Mouse (Mus musculus) midbrain, postnatal 0 days (tissue): Measurements from ENCODE around the gene Dock8. TPM values are rescaled to one million over a fixed set of nuclear protein-coding genes. Genes with fewer than 3 reads are reported as not detected.

ENCODE experiments used
- ATAC-seq: fragments of 200-750 bp; cut with Nextera tagmentation; 2 replicates; pipeline ENCODE4 v1.8.0; 2017; ENCODE audit warnings: moderate number of reproducible peaks, mild to moderate bottlenecking, moderate TSS enrichment, moderate library complexity; ENCODE audit not compliant: low FRiP score
- DNase-seq: peaks from one replicate; pipeline ENCODE4 v3.0.0-alpha.2; 2015; ENCODE audit warnings: low spot score
- H3K27ac ChIP-seq: fragments of 300-500 bp; sonication (generic); 2 replicates; pipeline ENCODE4 v1.5.1; 2014; ENCODE audit warnings: low read depth, mild to moderate bottlenecking, low read length, mixed read lengths
- H3K27me3 ChIP-seq: fragments of 300-500 bp; sonication (generic); 2 replicates; pipeline ENCODE4 v1.6.1; 2014; ENCODE audit warnings: low read length, control low read depth, mixed read lengths; ENCODE audit not compliant: insufficient read depth
- H3K36me3 ChIP-seq: fragments of 300-500 bp; sonication (generic); 2 replicates; pipeline ENCODE4 v1.6.1; 2014; ENCODE audit warnings: low read length, control low read depth, mixed read lengths; ENCODE audit not compliant: insufficient read depth
- H3K4me1 ChIP-seq: fragments of 300-500 bp; sonication (generic); 2 replicates; pipeline ENCODE4 v1.6.1; 2014; ENCODE audit warnings: mild to moderate bottlenecking, control low read depth, antibody characterized with exemption, low read length, mixed read lengths; ENCODE audit not compliant: insufficient read depth
- H3K4me2 ChIP-seq: fragments of 300-500 bp; sonication (generic); 2 replicates; pipeline ENCODE4 v1.6.1; 2014; ENCODE audit warnings: low read depth, mild to moderate bottlenecking, low read length, mixed read lengths; ENCODE audit not compliant: poor library complexity, severe bottlenecking
- H3K4me3 ChIP-seq: fragments of 300-500 bp; sonication (generic); 2 replicates; pipeline ENCODE4 v1.5.1; 2014; ENCODE audit warnings: low read depth, mild to moderate bottlenecking, low read length, moderate library complexity
- H3K9ac ChIP-seq: fragments of 300-500 bp; sonication (generic); replicated peaks from 2 replicates; pipeline ENCODE4 v1.6.1; 2014; ENCODE audit warnings: mild to moderate bottlenecking, low read length, moderate library complexity, mixed read lengths; ENCODE audit not compliant: poor library complexity, severe bottlenecking
- H3K9me3 ChIP-seq: fragments of 300-500 bp; sonication (generic); 2 replicates; pipeline ENCODE4 v1.6.1; 2016; ENCODE audit warnings: low read length, control low read depth
- CTCF ChIP-seq: IDR thresholded peaks from 2 replicates; pipeline ENCODE4 v1.5.1; 2016; ENCODE audit warnings: antibody characterized with exemption, mild to moderate bottlenecking
- WGBS: fragments of 180-500 bp; shearing (Covaris S2); extraction: QIAGEN DNeasy Blood & Tissue Kit; methylation state at CpG from one replicate; pipeline ENCODE4 v1.1.7; 2014; 5-methylcytosine and 5-hydroxymethylcytosine counted together
- polyA plus RNA-seq: library from polyadenylated mRNA; unstranded; fragments of >200 nt; fragmentation: Nextera tagmentation; extraction: Ambion mirVana; gene quantifications from 2 replicates; pipeline ENCODE4 v1.2.1, GENCODE M21; 2015
- total RNA-seq: library from RNA; depleted of rRNA; stranded (reverse); fragments of >200 nt; gene quantifications from 2 replicates; pipeline ENCODE4 v1.2.3, GENCODE M21; 2014

The Dock8 gene
- total and polyA plus RNA-seq, 2 experiments from 2014 or later, result 0.44 to 0.77 TPM

- Histone ChIP-seq H3K9me3 (no peaks in the 10 kb centered on the region), H3K36me3 (no peaks in the 10 kb centered on the region), H3K27me3 (no peaks in the 10 kb centered on the region), H3K9ac (no peak overlapping the region), H3K4me3 (no peak overlapping the region), H3K4me1 (no peaks in the 10 kb centered on the region), H3K4me2 (no peak overlapping the region), H3K27ac (no peak overlapping the region)
- TF ChIP-seq CTCF, result no peak
- WGBS, result 72% methylated on average over 7 of the region's 7 CpGs
- no peak for DNase-seq
- no peak for ATAC-seq
Measured at GRCm38 (mm10) chr19:25087181-25087580, 87.8 kb downstream of the Dock8 start.

GRCm38 (mm10) chr19:25089746-25090145, 90.4 kb downstream of the Dock8 start:
- no peak for TF ChIP-seq CTCF
- Histone ChIP-seq H3K4me1 (no peaks in the 10 kb centered on the region), H3K27me3 (no peaks in the 10 kb centered on the region), H3K9ac (no peak overlapping the region), H3K27ac (no peak overlapping the region), H3K4me2 (no peak overlapping the region), H3K9me3 (no peaks in the 10 kb centered on the region), H3K4me3 (no peak overlapping the region), H3K36me3 (no peaks in the 10 kb centered on the region)
- 90% methylated on average over 7 of the region's 7 CpGs for WGBS
- no peak for ATAC-seq
- no peak for DNase-seq

GRCm38 (mm10) chr19:25095135-25095534, 95.8 kb downstream of the Dock8 start:
- Histone ChIP-seq H3K36me3 (no peaks in the 10 kb centered on the region), H3K9me3 (no peaks in the 10 kb centered on the region), H3K9ac (no peak overlapping the region), H3K4me2 (no peak overlapping the region), H3K4me1 (no peaks in the 10 kb centered on the region), H3K27ac (no peak overlapping the region), H3K27me3 (no peaks in the 10 kb centered on the region), H3K4me3 (no peak overlapping the region)
- WGBS, result 71% methylated on average over 3 of the region's 3 CpGs
- DNase-seq (no peak), ATAC-seq (no peak)
- TF ChIP-seq CTCF, result no peak

DNA sequence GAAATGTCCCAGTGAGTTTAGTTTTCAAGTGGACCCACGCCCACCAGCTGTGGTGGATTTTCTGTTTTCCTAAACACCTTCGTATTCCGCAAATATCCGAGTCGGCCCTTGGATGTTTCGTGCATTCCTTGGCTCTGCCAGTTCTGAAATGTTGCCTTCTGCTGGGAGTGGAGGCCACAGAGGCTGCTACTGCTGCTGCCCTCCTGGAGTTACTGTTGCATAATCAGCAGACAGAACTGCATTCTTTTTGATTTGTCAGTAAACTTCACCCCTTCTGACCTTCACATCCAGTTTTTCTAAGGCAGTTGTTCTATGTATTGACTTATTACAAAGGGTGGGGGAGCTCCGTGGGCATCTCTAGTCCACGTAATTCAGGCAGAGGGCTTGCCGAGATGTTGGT, 97.0 kb downstream of the Dock8 start:
- no peaks in the 10 kb centered on the region for H3K36me3 ChIP-seq
- WGBS, result 89% methylated on average over 9 of the region's 9 CpGs

GRCm38 (mm10) chr19:25096986-25097385, 97.7 kb downstream of the Dock8 start:
- Histone ChIP-seq H3K4me2 (no peak overlapping the region), H3K27ac (no peak overlapping the region), H3K4me1 (no peaks in the 10 kb centered on the region), H3K9me3 (no peaks in the 10 kb centered on the region), H3K4me3 (no peak overlapping the region), H3K36me3 (no peaks in the 10 kb centered on the region), H3K9ac (no peak overlapping the region), H3K27me3 (no peaks in the 10 kb centered on the region)
- DNase-seq (no peak), ATAC-seq (no peak)
- 82% methylated on average over 4 of the region's 4 CpGs for WGBS
- no peak for TF ChIP-seq CTCF

More for the DNA sequence above, 97.0 kb downstream of the Dock8 start:
- Histone ChIP-seq H3K27me3 (no peaks in the 10 kb centered on the region), H3K4me3 (no peak overlapping the region), H3K9ac (no peak overlapping the region), H3K4me1 (no peaks in the 10 kb centered on the region), H3K9me3 (no peaks in the 10 kb centered on the region), H3K4me2 (no peak overlapping the region), H3K27ac (no peak overlapping the region)
- no peak for TF ChIP-seq CTCF
- DNase-seq (no peak), ATAC-seq (no peak)

DNA sequence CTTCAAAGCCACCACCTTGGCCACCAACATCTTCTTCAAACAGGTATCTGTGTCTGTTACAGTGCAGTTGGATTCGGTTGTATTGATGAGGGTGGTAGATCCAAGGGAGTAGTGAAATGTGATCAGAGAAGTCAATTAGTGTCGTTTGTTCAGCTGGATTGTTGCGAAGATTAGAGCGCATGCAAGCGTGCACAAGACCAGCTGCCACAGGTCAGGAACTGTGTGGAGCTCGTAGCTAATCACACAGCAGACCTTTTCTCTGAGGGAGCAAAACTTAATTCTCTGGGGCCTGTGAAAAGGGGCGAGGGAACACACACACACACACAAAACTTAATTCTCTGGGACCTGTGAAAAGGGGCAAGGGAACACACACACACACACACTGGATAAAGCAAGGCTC, 98.2 kb downstream of the Dock8 start:
- Histone ChIP-seq H3K27me3 (no peaks in the 10 kb centered on the region), H3K9me3 (no peaks in the 10 kb centered on the region), H3K36me3 (no peaks in the 10 kb centered on the region), H3K27ac (no peak overlapping the region), H3K4me1 (no peaks in the 10 kb centered on the region), H3K4me2 (no peak overlapping the region), H3K9ac (no peak overlapping the region), H3K4me3 (no peak overlapping the region)
- DNase-seq (no peak), ATAC-seq (no peak)
- WGBS, result 73% methylated on average over 7 of the region's 7 CpGs
- no peak for TF ChIP-seq CTCF

DNA sequence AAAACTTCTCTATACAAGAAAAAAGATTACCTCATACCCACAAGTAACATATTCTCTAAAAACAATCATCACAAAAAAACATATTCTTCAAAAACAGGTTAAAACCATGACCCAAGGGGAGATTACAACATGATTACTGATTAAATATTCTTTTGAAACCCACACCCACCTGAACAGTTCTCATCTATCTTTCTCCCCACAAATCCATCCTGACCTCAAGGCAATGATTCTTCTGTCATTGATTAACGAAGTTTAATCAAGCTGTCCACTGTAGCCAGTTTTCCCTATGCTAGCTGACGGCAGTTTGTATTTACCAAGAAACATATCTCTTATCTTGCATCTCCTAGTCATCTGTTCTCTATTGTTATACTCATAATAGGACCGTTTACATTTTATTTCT, 98.6 kb downstream of the Dock8 start:
- Histone ChIP-seq H3K4me2 (no peak overlapping the region), H3K4me3 (no peak overlapping the region), H3K27me3 (no peaks in the 10 kb centered on the region), H3K27ac (no peak overlapping the region), H3K36me3 (no peaks in the 10 kb centered on the region), H3K9me3 (no peaks in the 10 kb centered on the region), H3K9ac (no peak overlapping the region), H3K4me1 (no peaks in the 10 kb centered on the region)
- TF ChIP-seq CTCF, result no peak
- DNase-seq (no peak), ATAC-seq (no peak)
- 86% methylated on average over 3 of the region's 3 CpGs for WGBS
